Mouse (Mus musculus) G1E (cell line): ENCODE results near the gene 2700049A03Rik. TPM values are rescaled to one million over a fixed set of nuclear protein-coding genes. Genes with fewer than 3 reads are reported as not detected.

ENCODE experiments used
- ATAC-seq: 2 replicates; pipeline ENCODE4 v1.8.0; 2016; ENCODE audit warnings: mild to moderate bottlenecking; ENCODE audit not compliant: insufficient number of reproducible peaks, poor library complexity, low FRiP score, severe bottlenecking; ENCODE audit errors: extremely low read depth
- DNase-seq: peaks from one replicate; pipeline ENCODE4 v3.0.0; 2012; ENCODE audit warnings: low spot score
- H3K27me3 ChIP-seq: 2 replicates; pipeline ENCODE4 v1.6.1; 2012; ENCODE audit warnings: mild to moderate bottlenecking, low read length, inconsistent platforms; ENCODE audit not compliant: insufficient read depth
- H3K36me3 ChIP-seq: replicated peaks from 2 replicates; pipeline ENCODE3; 2012; ENCODE audit warnings: mild to moderate bottlenecking, inconsistent platforms
- H3K4me1 ChIP-seq: 2 replicates; pipeline ENCODE4 v1.6.1; 2012; ENCODE audit warnings: low read depth, low read length, inconsistent platforms, mixed read lengths; ENCODE audit not compliant: insufficient read depth
- H3K4me3 ChIP-seq: 2 replicates; pipeline ENCODE4 v1.5.1; 2012; ENCODE audit warnings: low read depth, mild to moderate bottlenecking, inconsistent platforms, low read length, moderate library complexity, mixed read lengths
- H3K9me3 ChIP-seq: replicated peaks from 2 replicates; pipeline ENCODE4 v1.6.1; 2012; ENCODE audit warnings: inconsistent platforms
- CTCF ChIP-seq: IDR thresholded peaks from 2 replicates; pipeline ENCODE4 v1.5.1; 2012; ENCODE audit warnings: low read depth, low read length, inconsistent platforms, mixed read lengths
- GATA1 ChIP-seq: IDR thresholded peaks from 2 replicates; pipeline ENCODE4 v1.6.1; 2012; ENCODE audit warnings: borderline replicate concordance, low read length, inconsistent platforms, mixed read lengths
- GATA2 ChIP-seq: IDR thresholded peaks from 2 replicates; pipeline ENCODE4 v1.6.1; 2012; ENCODE audit warnings: low read depth, low read length, inconsistent platforms, borderline replicate concordance
- POLR2AphosphoS5 ChIP-seq: IDR thresholded peaks from 2 replicates; pipeline ENCODE4 v1.6.1; 2012; ENCODE audit warnings: low read depth, low read length, inconsistent platforms; ENCODE audit not compliant: insufficient replicate concordance
- TAL1 ChIP-seq: conservative IDR thresholded peaks from 2 replicates; pipeline ENCODE4 v1.6.1; 2012; ENCODE audit warnings: low read depth, low read length, inconsistent platforms, mixed read lengths
- polyA plus RNA-seq: library from polyadenylated mRNA; stranded (reverse); fragments of >175 nt; gene quantifications from 2 replicates; pipeline ENCODE4 v1.2.3, GENCODE M21; 2012
- total RNA-seq, 2 experiments: library from RNA; stranded (forward) in 1 of 2; stranded (reverse) in 1 of 2; fragments of 200-1000 nt in 1 of 2; fragments of >200 nt in 1 of 2; fragmentation: Nextera tagmentation in 1 of 2; gene quantifications; 2 replicates each; pipeline ENCODE4 v1.2.3; 2014 to 2017

Gene 2700049A03Rik
- total and polyA plus RNA-seq, 3 experiments: 1.4 to 52.9 (median 26.7) TPM

DNA sequence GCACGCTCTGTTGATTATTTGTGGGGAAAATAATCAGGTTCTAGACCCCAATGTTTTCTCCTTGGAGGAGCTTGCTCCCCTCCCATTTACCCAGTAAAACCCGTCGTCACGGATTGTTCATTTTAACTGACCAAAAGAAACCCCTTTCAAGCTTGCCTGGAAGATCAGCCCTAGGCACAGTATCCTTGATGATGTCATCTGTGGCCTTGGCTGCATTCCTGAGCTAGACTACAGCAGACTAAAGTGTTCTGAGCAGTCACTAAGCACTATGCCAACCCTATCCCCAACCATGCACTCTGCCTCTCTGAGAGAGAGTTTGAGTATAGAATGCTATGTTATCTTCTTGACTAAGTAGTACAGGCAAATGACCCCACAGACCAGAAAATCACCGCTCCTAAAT, 20.2 kb upstream of the 2700049A03Rik start:
- peaks cover 4% of the 10 kb centered on the region; the same call in 1 of the 2 replicates for H3K27me3 ChIP-seq
- ATAC-seq (no peak), DNase-seq (no peak)
- no peaks in the 10 kb centered on the region for H3K9me3 ChIP-seq
- H3K36me3 ChIP-seq: peaks cover 17% of the 10 kb centered on the region
- peaks cover 22% of the 10 kb centered on the region for H3K4me1 ChIP-seq
- TF ChIP-seq CTCF (no peak), TAL1 (no peak), GATA2 (no peak), GATA1 (no peak), POLR2AphosphoS5 (no peak)
- no peak overlapping the region for H3K4me3 ChIP-seq

DNA sequence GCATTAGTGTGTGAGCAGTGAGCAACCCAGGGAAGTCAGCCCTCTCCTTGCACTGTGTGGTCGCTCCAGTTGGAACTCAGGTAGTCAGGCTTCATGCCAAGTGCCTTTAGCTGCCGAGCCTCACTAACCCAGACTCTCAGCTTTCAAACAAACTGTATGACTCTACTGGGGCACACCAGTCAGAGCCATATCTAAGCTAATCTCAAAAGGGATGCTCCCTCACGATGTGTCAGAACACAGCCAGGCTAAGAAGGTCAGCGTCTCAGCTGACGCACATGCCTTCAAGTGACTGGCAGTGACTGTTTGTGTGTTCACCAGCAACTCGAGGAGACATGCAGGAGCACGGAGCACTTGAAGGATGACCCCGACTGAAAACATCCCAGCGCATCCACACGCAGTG, 13.9 kb upstream of the 2700049A03Rik start:
- H3K9me3 ChIP-seq: no peaks in the 10 kb centered on the region
- TF ChIP-seq POLR2AphosphoS5 (no peak), GATA1 (no peak), GATA2 (no peak), CTCF (no peak), TAL1 (no peak)
- H3K27me3 ChIP-seq: no peaks in the 10 kb centered on the region
- DNase-seq (no peak), ATAC-seq (no peak)
- no peak overlapping the region for H3K4me3 ChIP-seq
- H3K4me1 ChIP-seq: peaks cover 9% of the 10 kb centered on the region; the same call in 1 of the 2 replicates
- H3K36me3 ChIP-seq: peaks cover 75% of the 10 kb centered on the region

DNA sequence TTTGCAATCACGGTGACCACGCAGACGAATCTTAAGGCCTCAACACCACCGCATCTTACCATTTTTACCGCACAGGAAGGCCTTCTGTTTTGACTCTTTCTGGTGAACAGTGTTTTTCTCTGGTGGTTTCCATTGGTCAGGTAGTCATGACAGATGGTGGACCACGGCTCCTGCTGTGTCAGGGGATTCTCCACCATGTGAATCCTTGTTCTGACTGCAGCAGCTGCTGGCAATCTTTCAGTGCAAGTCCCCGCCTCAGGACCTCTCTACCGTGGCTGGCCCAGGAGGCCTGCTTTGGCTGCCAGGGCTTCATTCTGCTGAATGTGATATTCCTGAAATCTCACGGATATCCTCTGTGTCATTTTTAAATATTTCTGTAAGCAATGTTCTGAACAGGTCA, 13.4 kb upstream of the 2700049A03Rik start:
- no peak for ATAC-seq
- Histone ChIP-seq H3K4me1 (peaks cover 10% of the 10 kb centered on the region; the same call in 1 of the 2 replicates), H3K27me3 (no peaks in the 10 kb centered on the region), H3K9me3 (no peaks in the 10 kb centered on the region), H3K36me3 (peaks cover 80% of the 10 kb centered on the region), H3K4me3 (no peak overlapping the region)
- DNase-seq: no peak
- TF ChIP-seq POLR2AphosphoS5: no peak
- no peak for TF ChIP-seq CTCF
- TF ChIP-seq TAL1: no peak
- no peak for TF ChIP-seq GATA2
- no peak for TF ChIP-seq GATA1

DNA sequence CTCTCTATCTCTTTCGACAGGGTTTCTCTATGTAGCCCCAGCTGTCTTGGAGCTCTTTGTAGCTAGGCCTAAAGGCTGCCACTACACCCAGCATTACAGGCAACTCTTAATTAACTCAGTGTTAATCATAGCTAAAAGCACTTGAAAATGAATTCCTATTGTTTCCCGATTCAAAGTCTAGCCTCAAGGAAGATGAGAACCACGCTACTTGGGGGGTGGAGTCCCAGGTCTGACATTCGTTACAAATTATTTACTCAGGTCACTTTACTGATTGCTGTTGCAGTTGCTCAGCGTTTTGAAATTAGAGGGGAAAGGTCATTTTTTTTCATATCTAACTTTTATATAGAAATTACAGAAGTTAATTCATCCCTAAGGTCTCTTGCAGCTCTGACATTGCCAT, 1.1 kb upstream of the 2700049A03Rik start:
- DNase-seq: no peak
- Histone ChIP-seq H3K9me3 (no peaks in the 10 kb centered on the region), H3K4me3 (peak overlapping the region; percentile 83), H3K4me1 (peaks cover 53% of the 10 kb centered on the region), H3K36me3 (peaks cover 55% of the 10 kb centered on the region), H3K27me3 (no peaks in the 10 kb centered on the region)
- no peak for ATAC-seq
- TF ChIP-seq GATA1 (no peak), TAL1 (no peak), GATA2 (no peak), CTCF (no peak), POLR2AphosphoS5 (no peak)

DNA sequence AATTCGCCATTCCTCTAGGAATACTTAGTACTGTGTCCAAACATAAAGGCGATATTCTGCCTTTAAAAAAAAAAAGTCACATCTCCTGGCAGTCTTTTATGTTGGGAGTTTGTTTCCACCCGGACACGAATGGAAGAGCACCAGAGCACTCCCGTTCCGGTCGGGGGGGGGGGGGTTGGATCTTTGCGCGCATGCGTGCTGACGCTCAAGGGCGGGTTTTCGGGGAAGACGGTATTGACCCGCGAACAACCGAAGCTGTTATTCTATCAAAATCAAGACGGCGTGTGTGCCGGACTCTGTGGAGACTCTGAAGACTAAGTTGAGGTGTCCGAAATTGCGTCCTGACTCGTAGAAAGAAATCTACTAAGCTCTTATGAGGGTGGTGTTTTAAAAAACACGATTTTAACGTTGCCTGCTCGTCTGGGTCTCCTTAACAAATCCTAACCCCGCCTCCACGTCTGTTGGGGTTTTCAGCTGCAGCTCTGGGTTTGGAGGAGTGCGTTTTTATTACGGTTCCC, 385 bp downstream of the 2700049A03Rik start:
- no peaks in the 10 kb centered on the region for H3K27me3 ChIP-seq
- ATAC-seq (peak; percentile 62), DNase-seq (peak; percentile 65)
- no peak for TF ChIP-seq GATA2
- TF ChIP-seq GATA1: no peak
- TF ChIP-seq POLR2AphosphoS5: no peak
- no peak for TF ChIP-seq TAL1
- TF ChIP-seq CTCF: no peak
- H3K36me3 ChIP-seq: peaks cover 55% of the 10 kb centered on the region
- H3K9me3 ChIP-seq: no peaks in the 10 kb centered on the region
- H3K4me1 ChIP-seq: peaks cover 45% of the 10 kb centered on the region
- peak overlapping the region; percentile 83 for H3K4me3 ChIP-seq

DNA sequence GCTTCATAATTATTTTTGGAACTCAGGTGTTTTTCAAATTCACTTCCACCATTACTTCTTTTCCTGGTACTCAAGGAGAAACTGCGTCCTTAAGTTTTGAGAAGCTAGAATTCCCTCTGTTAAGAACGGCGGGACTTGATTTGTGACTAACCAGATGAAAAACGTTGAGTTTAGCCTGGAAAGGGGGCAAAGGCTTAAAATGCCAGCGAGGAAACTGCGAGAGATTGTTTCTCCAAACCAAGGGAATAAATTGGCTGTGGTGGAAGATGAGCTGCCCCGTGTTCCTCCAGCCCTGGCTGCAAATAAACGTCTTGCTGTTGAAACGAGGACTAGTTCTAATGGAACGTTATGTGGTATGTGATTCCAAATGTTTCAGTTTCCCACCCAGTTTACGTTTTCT, 1.0 kb downstream of the 2700049A03Rik start:
- Histone ChIP-seq H3K9me3 (no peaks in the 10 kb centered on the region), H3K36me3 (peaks cover 55% of the 10 kb centered on the region), H3K4me1 (peaks cover 43% of the 10 kb centered on the region), H3K4me3 (peak overlapping the region; percentile 83), H3K27me3 (no peaks in the 10 kb centered on the region)
- TF ChIP-seq TAL1 (no peak), POLR2AphosphoS5 (no peak), GATA2 (no peak), CTCF (no peak), GATA1 (no peak)
- DNase-seq (no peak), ATAC-seq (no peak)
